Mouse (Mus musculus) lung, postnatal 0 days (tissue): ENCODE measurements around the gene Zfp638. TPM values are rescaled to one million over a fixed set of nuclear protein-coding genes. Genes with fewer than 3 reads are reported as not detected.

Source experiments
- ATAC-seq: fragments of 200-750 bp; cut with Nextera tagmentation; 2 replicates; pipeline ENCODE4 v1.8.0; 2017; ENCODE audit warnings: moderate library complexity
- DNase-seq: peaks from one replicate; pipeline ENCODE4 v3.0.0-alpha.2; 2016; ENCODE audit warnings: low spot score
- H3K27ac ChIP-seq: fragments of 300-500 bp; sonication (generic); 2 replicates; pipeline ENCODE4 v1.5.1; 2014; ENCODE audit warnings: antibody characterized with exemption, mild to moderate bottlenecking, low read length, mixed read lengths
- H3K27me3 ChIP-seq: fragments of 300-500 bp; sonication (generic); replicated peaks from 2 replicates; pipeline ENCODE4 v1.6.1; 2014; ENCODE audit warnings: low read length, mixed read lengths; ENCODE audit not compliant: insufficient read depth
- H3K36me3 ChIP-seq: fragments of 300-500 bp; sonication (generic); 2 replicates; pipeline ENCODE4 v1.6.1; 2014; ENCODE audit warnings: low read length, mixed read lengths; ENCODE audit not compliant: insufficient read depth
- H3K4me1 ChIP-seq: fragments of 300-500 bp; sonication (generic); 2 replicates; pipeline ENCODE4 v1.6.1; 2014; ENCODE audit warnings: antibody characterized with exemption, low read depth, low read length, mixed read lengths; ENCODE audit not compliant: insufficient read depth
- H3K4me2 ChIP-seq: fragments of 300-500 bp; sonication (generic); replicated peaks from 2 replicates; pipeline ENCODE4 v1.6.1; 2014; ENCODE audit warnings: low read depth, mild to moderate bottlenecking, low read length, moderate library complexity, mixed read lengths
- H3K4me3 ChIP-seq: fragments of 300-500 bp; sonication (generic); 2 replicates; pipeline ENCODE4 v1.5.1; 2014; ENCODE audit warnings: low read depth, low read length
- H3K9ac ChIP-seq: fragments of 300-500 bp; sonication (generic); replicated peaks from 2 replicates; pipeline ENCODE4 v1.6.1; 2014; ENCODE audit warnings: low read depth, mild to moderate bottlenecking
- H3K9me3 ChIP-seq: fragments of 300-500 bp; sonication (generic); 2 replicates; pipeline ENCODE4 v1.6.1; 2016; ENCODE audit warnings: low read length, mixed read lengths
- CTCF ChIP-seq: IDR thresholded peaks from 2 replicates; pipeline ENCODE4 v1.5.1; 2016; ENCODE audit warnings: antibody characterized with exemption, mild to moderate bottlenecking
- EP300 ChIP-seq: IDR thresholded peaks from 2 replicates; pipeline ENCODE4 v1.6.1; 2016; ENCODE audit warnings: antibody characterized with exemption, mild to moderate bottlenecking, control low read depth
- WGBS: fragments of 180-500 bp; shearing (Covaris S2); extraction: QIAGEN DNeasy Blood & Tissue Kit; methylation state at CpG from one replicate; pipeline ENCODE4 v1.1.7; 2014; 5-methylcytosine and 5-hydroxymethylcytosine counted together
- polyA plus RNA-seq: library from polyadenylated mRNA; unstranded; fragments of >200 nt; fragmentation: Nextera tagmentation; extraction: Ambion mirVana; gene quantifications from 2 replicates; pipeline ENCODE4 v1.2.1, GENCODE M21; 2015

Gene Zfp638
- polyA plus RNA-seq, 1 experiment from 2014 or later: 26.9 TPM

DNA sequence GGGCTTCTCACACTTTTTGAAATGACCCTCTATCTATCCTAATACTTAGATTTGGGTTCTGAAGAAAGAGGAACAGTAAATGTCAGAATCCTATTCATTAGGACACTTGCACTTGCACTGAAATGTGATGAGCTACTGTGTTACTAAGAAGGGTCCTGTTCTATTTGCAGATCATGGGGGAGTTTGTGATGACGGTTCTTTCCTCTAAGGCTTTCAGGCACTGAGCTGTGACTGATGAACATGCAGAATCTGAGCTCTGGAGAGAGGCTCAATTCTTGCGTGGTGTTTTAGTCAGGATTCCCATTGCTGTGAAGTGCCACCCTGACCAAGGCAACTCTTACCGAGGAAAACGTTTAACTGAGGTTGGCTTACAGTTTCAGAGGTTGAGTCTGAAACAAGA is 32.2 kb downstream of the Zfp638 start:
- WGBS: 57% methylated on average over 4 of the region's 4 CpGs
- TF ChIP-seq CTCF (no peak), EP300 (no peak)

GRCm38 (mm10) chr6:83905276-83905675 is 38.4 kb downstream of the Zfp638 start:
- Histone ChIP-seq H3K9ac (no peak overlapping the region), H3K9me3 (no peaks in the 10 kb centered on the region), H3K4me1 (no peaks in the 10 kb centered on the region), H3K36me3 (no peaks in the 10 kb centered on the region), H3K27me3 (no peaks in the 10 kb centered on the region), H3K4me3 (no peak overlapping the region), H3K27ac (no peak overlapping the region), H3K4me2 (no peak overlapping the region)
- 63% methylated on average over 1 of the region's 1 CpGs for WGBS
- no peak for TF ChIP-seq CTCF
- TF ChIP-seq EP300: no peak
- no peak for DNase-seq
- ATAC-seq: no peak

More for the DNA sequence above, 32.2 kb downstream of the Zfp638 start:
- H3K9ac ChIP-seq: no peak overlapping the region
- DNase-seq (no peak), ATAC-seq (no peak)
- H3K27ac ChIP-seq: no peak overlapping the region
- no peaks in the 10 kb centered on the region for H3K36me3 ChIP-seq
- H3K4me3 ChIP-seq: no peak overlapping the region
- H3K4me1 ChIP-seq: no peaks in the 10 kb centered on the region
- H3K27me3 ChIP-seq: no peaks in the 10 kb centered on the region
- no peak overlapping the region for H3K4me2 ChIP-seq
- H3K9me3 ChIP-seq: no peaks in the 10 kb centered on the region

GRCm38 (mm10) chr6:83906659-83907058 is 39.8 kb downstream of the Zfp638 start:
- Histone ChIP-seq H3K27ac (no peak overlapping the region), H3K27me3 (no peaks in the 10 kb centered on the region), H3K36me3 (no peaks in the 10 kb centered on the region), H3K9ac (no peak overlapping the region), H3K4me2 (no peak overlapping the region), H3K4me3 (no peak overlapping the region), H3K9me3 (no peaks in the 10 kb centered on the region), H3K4me1 (no peaks in the 10 kb centered on the region)
- TF ChIP-seq EP300 (no peak), CTCF (no peak)
- ATAC-seq: no peak
- no peak for DNase-seq

- Histone ChIP-seq H3K9me3 (no peaks in the 10 kb centered on the region), H3K27ac (no peak overlapping the region), H3K4me1 (no peaks in the 10 kb centered on the region), H3K27me3 (no peaks in the 10 kb centered on the region), H3K4me3 (no peak overlapping the region), H3K4me2 (no peak overlapping the region), H3K9ac (no peak overlapping the region), H3K36me3 (no peaks in the 10 kb centered on the region)
- WGBS: 19% methylated on average over 4 of the region's 4 CpGs
- TF ChIP-seq CTCF: no peak
- TF ChIP-seq EP300: no peak
- ATAC-seq (0 out of 2 replicates have a peak, but pooled peaks have one; percentile 12), DNase-seq (peak; percentile 39)
Measured at GRCm38 (mm10) chr6:83908386-83908785, 41.5 kb downstream of the Zfp638 start.

DNA sequence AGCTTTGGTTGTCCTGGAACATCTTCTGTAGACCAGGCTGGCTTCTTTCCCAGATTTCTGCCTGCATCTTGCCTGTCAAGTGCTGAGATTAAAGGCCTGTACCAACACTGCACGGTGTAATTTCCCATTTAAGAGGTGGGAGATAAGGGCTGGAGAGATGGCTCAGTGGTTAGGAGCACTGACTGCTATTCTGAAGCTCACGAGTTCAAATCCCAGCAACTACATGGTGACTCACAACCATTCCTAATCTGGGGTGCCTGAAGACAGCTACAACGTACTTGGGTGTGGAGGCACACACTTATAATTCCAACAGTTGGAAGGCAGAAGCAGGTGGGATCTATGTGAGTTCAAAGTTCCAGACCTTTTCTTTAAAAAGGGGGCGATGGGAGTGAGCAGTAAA is 46.8 kb downstream of the Zfp638 start:
- no peak overlapping the region for H3K9ac ChIP-seq
- 17% methylated on average over 4 of the region's 4 CpGs for WGBS
- no peak overlapping the region for H3K4me3 ChIP-seq
- H3K27me3 ChIP-seq: no peaks in the 10 kb centered on the region
- ATAC-seq: no peak
- H3K9me3 ChIP-seq: no peaks in the 10 kb centered on the region
- TF ChIP-seq CTCF: no peak
- no peak for TF ChIP-seq EP300
- no peak overlapping the region for H3K4me2 ChIP-seq
- no peaks in the 10 kb centered on the region for H3K36me3 ChIP-seq
- H3K4me1 ChIP-seq: no peaks in the 10 kb centered on the region
- DNase-seq: no peak
- H3K27ac ChIP-seq: no peak overlapping the region

- peak; percentile 99 for DNase-seq
- H3K27ac ChIP-seq: peak overlapping the region; percentile 94
- H3K4me3 ChIP-seq: peak overlapping the region; percentile 95
- WGBS: 1% methylated on average over 35 of the region's 50 CpGs
- no peaks in the 10 kb centered on the region for H3K36me3 ChIP-seq
- TF ChIP-seq CTCF: peak; percentile 99
- TF ChIP-seq EP300: no peak
- peak overlapping the region; percentile 97 for H3K9ac ChIP-seq
- peak; percentile 98 for ATAC-seq
- H3K27me3 ChIP-seq: no peaks in the 10 kb centered on the region
- peak overlapping the region; percentile 71 for H3K4me2 ChIP-seq
- H3K4me1 ChIP-seq: no peaks in the 10 kb centered on the region
- no peaks in the 10 kb centered on the region for H3K9me3 ChIP-seq
Measured at GRCm38 (mm10) chr6:83914183-83914719, 47.3 kb downstream of the Zfp638 start.
